Comparison of ENCODE assay signal across 19 mouse cellular contexts in the genomic region with DNA sequence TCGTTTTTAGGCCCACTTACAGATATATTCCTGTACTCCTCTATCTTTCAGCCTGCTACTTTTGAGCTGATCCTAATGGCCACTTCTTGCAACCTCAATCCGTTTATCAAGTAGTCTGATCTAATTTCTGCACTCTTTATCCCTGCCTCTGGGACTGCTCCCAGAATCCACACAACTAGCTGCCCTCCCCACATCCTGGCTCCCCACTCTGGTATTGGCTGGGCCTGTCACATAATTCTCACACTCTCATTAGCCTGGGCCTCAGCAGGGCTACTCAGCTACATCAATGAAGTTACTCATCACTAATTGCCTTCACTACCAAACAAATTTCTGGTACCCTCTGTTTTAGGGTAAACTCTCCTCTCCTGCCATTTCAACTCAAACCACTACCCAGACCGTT. TPM values are rescaled to one million over a fixed set of nuclear protein-coding genes. Genes with fewer than 3 reads are reported as not detected.
DNase-seq lines count a peak whose midpoint lies in the region; ATAC-seq and TF ChIP-seq lines count a peak whose summit lies in the region.
"Had no signal": no experiment of that assay in that cellular context is flagged by ENCODE, and none has a peak within 500 bp of the region (broad histone marks: within the 10 kb centered on the region; RNA-seq: fewer than 3 reads in every experiment).

No protein-coding gene starts in this region.

- DNase-seq in heart, adult 11 months: peak; percentile 66
- DNase-seq in brain, adult 2 months (ENCODE audit: low read depth, low spot score): peak; percentile 44
- peak; percentile 27 for DNase-seq in midbrain, postnatal 0 days (ENCODE audit: low spot score)
- DNase-seq in cerebellum, postnatal 25 days: no peak
- DNase-seq in testis, postnatal 14 days (ENCODE audit: low spot score): no peak
- no peak for DNase-seq in ovary, postnatal 14 days (ENCODE audit: low spot score)
- DNase-seq: adrenal gland, adult 8-10 months; cerebellum, adult 9-10 months; gastrocnemius, postnatal 25 days; spleen, adult 18-20 months had no signal

- no peaks in the 10 kb centered on the region for H3K27me3 ChIP-seq in heart, embryonic 12.5 days (replicated peaks)
- H3K27me3 ChIP-seq in hindbrain, embryonic 13.5 days: no peaks in the 10 kb centered on the region
- no peaks in the 10 kb centered on the region for H3K27me3 ChIP-seq in midbrain, postnatal 0 days (ENCODE audit: insufficient read depth, low read length)
- H3K27me3 ChIP-seq: limb, embryonic 12.5 days had no signal

- H3K36me3 ChIP-seq in heart, embryonic 12.5 days: no peaks in the 10 kb centered on the region
- H3K36me3 ChIP-seq in hindbrain, embryonic 13.5 days: no peaks in the 10 kb centered on the region
- no peaks in the 10 kb centered on the region for H3K36me3 ChIP-seq in midbrain, postnatal 0 days (ENCODE audit: insufficient read depth, low read length)
- H3K36me3 ChIP-seq: limb, embryonic 12.5 days had no signal

- H3K9me3 ChIP-seq in heart, embryonic 12.5 days (replicated peaks): no peaks in the 10 kb centered on the region
- H3K9me3 ChIP-seq in hindbrain, embryonic 13.5 days: no peaks in the 10 kb centered on the region
- H3K9me3 ChIP-seq in midbrain, postnatal 0 days (ENCODE audit: low read length): no peaks in the 10 kb centered on the region
- H3K9me3 ChIP-seq: limb, embryonic 12.5 days had no signal

- H3K4me1 ChIP-seq in heart, embryonic 12.5 days (replicated peaks): no peaks in the 10 kb centered on the region
- peaks cover 21% of the 10 kb centered on the region for H3K4me1 ChIP-seq in hindbrain, embryonic 13.5 days (replicated peaks)
- H3K4me1 ChIP-seq in midbrain, postnatal 0 days (ENCODE audit: insufficient read depth, low read length): no peaks in the 10 kb centered on the region
- H3K4me1 ChIP-seq: limb, embryonic 12.5 days had no signal

- TF ChIP-seq CTCF in midbrain, postnatal 0 days (IDR thresholded peaks at IDR 0.05): no peak

- ATAC-seq in heart, embryonic 12.5 days (ENCODE audit: insufficient number of reproducible peaks, low FRiP score): no peak
- ATAC-seq in hindbrain, embryonic 13.5 days (ENCODE audit: low FRiP score): peak; percentile 70
- no peak for ATAC-seq in midbrain, postnatal 0 days (ENCODE audit: low FRiP score)

- WGBS in heart, embryonic 12.5 days: 51% methylated on average over 3 of the region's 3 CpGs
- WGBS in hindbrain, embryonic 13.5 days: 41% methylated on average over 3 of the region's 3 CpGs
- 42% methylated on average over 3 of the region's 3 CpGs for WGBS in midbrain, postnatal 0 days

- H3K9ac ChIP-seq in heart, embryonic 12.5 days: no peak overlapping the region
- H3K9ac ChIP-seq in hindbrain, embryonic 13.5 days: no peak overlapping the region
- H3K9ac ChIP-seq in midbrain, postnatal 0 days (replicated peaks; ENCODE audit: low read length, poor library complexity, severe bottlenecking): no peak overlapping the region
- H3K9ac ChIP-seq: limb, embryonic 12.5 days had no signal

- no peak overlapping the region for H3K4me2 ChIP-seq in heart, embryonic 12.5 days
- no peak overlapping the region for H3K4me2 ChIP-seq in hindbrain, embryonic 13.5 days
- no peak overlapping the region for H3K4me2 ChIP-seq in midbrain, postnatal 0 days (ENCODE audit: low read depth, low read length, poor library complexity, severe bottlenecking)
- H3K4me2 ChIP-seq: limb, embryonic 12.5 days had no signal

- H3K4me3 ChIP-seq in heart, embryonic 12.5 days: no peak overlapping the region
- H3K4me3 ChIP-seq in hindbrain, embryonic 13.5 days: no peak overlapping the region
- H3K4me3 ChIP-seq in midbrain, postnatal 0 days (ENCODE audit: low read depth, low read length): no peak overlapping the region
- H3K4me3 ChIP-seq: limb, embryonic 12.5 days had no signal

- H3K27ac ChIP-seq in heart, embryonic 12.5 days (ENCODE audit: poor library complexity, severe bottlenecking): no peak overlapping the region
- peak overlapping the region; percentile 49 for H3K27ac ChIP-seq in hindbrain, embryonic 13.5 days
- no peak overlapping the region for H3K27ac ChIP-seq in midbrain, postnatal 0 days (ENCODE audit: low read depth, low read length)
- H3K27ac ChIP-seq: kidney, postnatal 0 days; limb, embryonic 12.5 days; macrophage had no signal

RNA-seq across cellular contexts. Expression of a gene that starts 32.4 kb away (rescaled TPM):
- polyA plus RNA-seq in heart, embryonic 12.5 days (2016; fragmentation: Nextera tagmentation; extraction: Ambion mirVana): not detected in 2 replicates
- not detected in 2 replicates for polyA plus RNA-seq in hindbrain, embryonic 13.5 days (2015; fragmentation: Nextera tagmentation; extraction: Ambion mirVana)
- not detected in 2 replicates for total RNA-seq in midbrain, postnatal 0 days (2014; rRNA removed)
- polyA plus RNA-seq in midbrain, postnatal 0 days (2015; fragmentation: Nextera tagmentation; extraction: Ambion mirVana): not detected in 2 replicates
- total RNA-seq: adrenal gland, adult 8-10 months had no signal
- polyA plus RNA-seq: embryonic facial prominence, embryonic 11.5 days; heart, embryonic 14.5 days; kidney, postnatal 0 days; limb, embryonic 12.5 days; liver, embryonic 16.5 days; macrophage; stomach, embryonic 16.5 days had no signal

RNA-seq across cellular contexts. Expression of a gene that starts 49.5 kb away (rescaled TPM):
- polyA plus RNA-seq in heart, embryonic 12.5 days (2016; fragmentation: Nextera tagmentation; extraction: Ambion mirVana): 0.03 TPM in 1 of 2 replicates, not detected in the other
- polyA plus RNA-seq in hindbrain, embryonic 13.5 days (2015; fragmentation: Nextera tagmentation; extraction: Ambion mirVana): 1.2 and 1.3 TPM in 2 replicates
- total RNA-seq in midbrain, postnatal 0 days (2014; rRNA removed): 17.6 and 17.7 TPM in 2 replicates
- 1.4 and 1.7 TPM in 2 replicates for polyA plus RNA-seq in midbrain, postnatal 0 days (2015; fragmentation: Nextera tagmentation; extraction: Ambion mirVana)

Comparison
In these comparisons a context has a peak if more than half of its experiments do, and no peak if none do; other contexts are left out.
1. DNase-seq: peak in heart, adult 11 months (single experiment), brain, adult 2 months (single experiment) and midbrain, postnatal 0 days (single experiment); none in cerebellum, postnatal 25 days (0 of 2), testis, postnatal 14 days (single experiment) and ovary, postnatal 14 days (single experiment).